Mouse (Mus musculus) left cerebral cortex, adult 8-10 months (tissue): ENCODE data around the gene Dnajc6. TPM values are rescaled to one million over a fixed set of nuclear protein-coding genes. Genes with fewer than 3 reads are reported as not detected.
A peak's percentile ranks its signal among the peaks of the same experiment; 100 is the strongest.

ENCODE experiments used
- DNase-seq, 2 experiments: peaks; one replicate each; pipeline ENCODE4 v3.0.0; 2022; ENCODE audit warnings: low spot score in 2 of 2
- total RNA-seq, 4 experiments: library from RNA; stranded (reverse); gene quantifications; 2 replicates each; pipeline ENCODE4 v1.2.4; 2022

Gene Dnajc6
- 100 to 1,000 TPM; 274 to 346 (median 317) TPM for total RNA-seq

DNA sequence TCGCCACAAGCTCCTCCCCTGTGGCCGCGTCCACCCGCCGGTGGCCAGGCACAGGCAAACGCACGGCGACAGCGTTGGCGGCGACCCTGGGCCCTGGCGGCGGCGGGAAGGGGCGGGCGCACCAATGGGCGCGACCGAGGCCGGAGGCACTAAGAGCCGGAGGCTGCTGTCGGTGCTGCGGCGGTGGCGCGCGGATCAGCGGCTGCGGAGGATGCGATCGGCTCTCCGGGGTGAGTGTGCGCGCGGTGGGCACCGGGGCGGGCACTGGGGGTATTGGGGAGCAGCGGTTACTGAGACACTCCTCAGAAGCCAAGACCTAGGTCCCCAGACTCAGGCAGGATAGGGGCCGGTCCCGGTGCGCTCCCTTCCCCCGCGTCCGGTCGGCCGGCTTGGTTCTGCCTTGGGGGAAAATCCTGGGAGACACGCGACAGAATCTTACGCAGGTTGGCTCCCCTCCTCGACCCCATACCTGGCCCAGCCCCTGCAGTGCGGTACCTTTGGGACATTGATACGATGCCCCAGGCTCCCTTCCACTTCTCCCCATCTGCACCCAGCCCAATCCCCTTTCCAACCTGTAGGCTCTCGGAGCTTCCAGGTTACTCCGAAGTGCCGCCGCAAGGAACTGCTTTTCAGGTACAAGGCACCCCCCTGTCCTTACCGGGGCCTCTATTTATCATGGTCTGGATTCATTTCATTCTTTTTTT, at the start of gene Dnajc6:
TSS of gene Dnajc6 (plus strand) at position 115 of the 704 bp plus-strand sequence.
- DNase-seq: peak in 1 of 2 experiments; percentile 26

DNA sequence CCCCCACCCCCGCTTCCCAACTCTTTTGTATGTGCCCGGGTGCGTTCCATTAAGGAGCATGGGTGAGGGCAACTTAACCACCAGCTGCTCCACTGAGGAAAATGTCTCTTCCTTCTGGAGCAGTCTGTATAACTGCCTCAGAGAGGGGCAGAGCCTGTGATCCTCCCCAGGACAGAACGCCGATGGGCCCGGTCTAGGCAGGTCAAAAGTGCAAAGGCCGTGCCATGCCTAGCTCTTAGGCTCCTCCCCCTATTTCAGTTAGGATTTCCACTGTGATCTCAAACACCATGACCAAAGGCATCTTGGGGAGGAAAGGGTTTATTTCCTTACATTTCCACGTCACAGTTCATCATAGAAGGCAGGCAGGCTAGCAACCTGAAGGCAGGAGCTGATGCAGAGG, 47.7 kb upstream of the Dnajc6 start:
- DNase-seq: no peak

DNA sequence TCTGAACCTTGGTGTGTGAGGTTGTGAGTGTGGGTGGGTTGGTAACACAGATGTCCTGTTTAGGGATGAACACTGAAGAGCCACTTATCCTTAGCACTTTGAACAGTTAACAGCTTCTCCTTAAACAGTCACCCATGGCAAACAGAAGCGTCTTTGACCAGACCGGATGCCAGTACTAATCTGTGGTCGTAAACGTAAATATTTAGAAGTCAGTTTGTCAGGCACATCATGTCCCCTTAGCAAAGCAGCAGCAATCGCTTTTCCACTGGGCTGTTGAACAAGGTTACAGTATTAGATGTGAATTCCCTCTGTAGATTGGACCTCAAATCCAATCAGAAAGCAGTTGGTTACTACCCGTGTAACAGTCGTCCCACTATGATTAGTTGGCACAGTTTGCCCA, 47.1 kb upstream of the Dnajc6 start:
- no peak for DNase-seq

DNA sequence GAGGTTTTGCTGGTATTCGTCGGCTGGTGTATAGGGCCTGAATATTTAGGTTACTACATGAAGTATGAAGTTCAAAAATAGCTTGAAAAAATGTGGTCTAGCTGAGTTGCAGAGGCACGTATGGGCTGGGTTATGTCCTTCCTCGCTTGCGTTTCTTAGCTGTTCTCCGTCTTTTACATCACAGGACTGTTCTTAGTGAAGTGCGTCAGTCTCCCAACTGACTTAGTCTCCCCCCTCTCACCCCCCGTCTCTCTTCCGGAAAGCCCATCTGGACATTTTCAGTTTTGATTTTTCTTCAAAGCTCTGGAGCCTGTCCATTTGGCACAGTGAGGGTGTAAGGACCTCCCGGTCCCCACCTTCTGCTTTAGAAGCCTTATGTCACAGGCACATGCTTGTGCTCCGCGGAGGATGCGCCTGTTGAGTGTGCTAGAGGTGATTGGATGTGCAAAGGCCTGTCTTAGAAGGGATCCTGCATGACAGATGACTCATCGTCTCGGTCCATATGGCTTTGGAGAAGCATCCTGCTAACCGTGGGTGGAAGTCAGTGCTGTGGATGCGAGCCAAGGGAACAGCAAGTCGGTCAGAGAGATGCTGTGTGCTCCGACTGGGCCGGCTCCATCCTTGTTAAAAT, 46.2 kb upstream of the Dnajc6 start:
- DNase-seq: peak; percentile 37 to 95

DNA sequence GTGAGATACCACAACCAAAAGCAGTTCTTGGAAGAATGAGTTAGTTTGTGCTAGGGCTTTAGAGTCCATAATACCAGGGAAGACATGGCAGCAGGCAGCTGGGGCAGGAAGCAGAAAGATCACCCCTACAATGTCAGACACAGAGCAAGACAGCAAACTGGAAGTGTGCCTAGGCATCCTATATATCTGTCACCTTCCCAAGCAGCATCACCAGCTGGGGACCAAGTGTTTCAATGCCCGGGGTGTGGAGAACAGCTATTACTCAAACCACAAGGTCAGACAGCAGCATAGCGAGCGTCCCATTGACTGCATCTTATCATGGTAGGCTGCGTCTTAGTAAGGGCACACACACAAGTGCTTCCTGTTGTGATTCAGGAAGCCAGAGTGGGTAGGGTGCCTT, 45.4 kb upstream of the Dnajc6 start:
- no peak for DNase-seq

DNA sequence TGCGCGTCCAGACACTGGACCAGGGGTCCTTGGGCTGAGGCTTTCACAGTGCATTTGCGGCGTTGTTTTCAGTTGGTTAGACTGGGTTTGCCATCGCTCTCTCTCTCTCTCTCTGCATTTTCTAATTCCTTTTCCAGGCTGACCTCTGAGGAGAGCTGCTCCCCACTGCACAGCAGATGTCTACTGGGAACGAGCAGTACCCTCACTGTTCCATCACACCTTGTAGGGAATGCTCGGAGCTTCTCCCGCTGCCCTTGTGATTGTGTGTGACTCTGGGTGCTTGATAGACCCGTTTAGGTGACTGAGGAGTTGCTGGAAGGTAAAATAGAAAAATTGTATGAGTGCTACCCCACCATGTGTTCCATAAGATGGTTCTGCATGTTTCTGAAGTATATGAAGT, 43.6 kb upstream of the Dnajc6 start:
- no peak for DNase-seq

DNA sequence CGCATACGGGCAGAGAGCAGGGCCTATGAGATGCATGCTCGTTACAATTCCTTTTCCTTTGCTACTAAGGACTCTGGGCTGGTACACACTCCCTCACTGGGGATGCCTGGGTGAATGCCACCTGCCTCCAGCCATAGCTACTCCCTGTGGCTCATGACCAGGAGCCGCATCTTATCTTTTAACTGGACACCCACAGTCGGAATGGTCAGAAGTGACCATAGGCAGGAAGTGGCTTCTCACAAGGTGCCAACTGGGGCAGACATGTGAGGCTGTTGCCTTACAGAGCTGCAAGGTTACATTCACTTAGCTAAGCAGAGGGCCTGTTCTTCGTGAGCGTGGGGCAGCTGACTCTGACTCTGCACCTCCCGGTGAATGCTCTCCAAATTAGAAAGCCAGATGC, 39.3 kb upstream of the Dnajc6 start:
- DNase-seq: no peak

DNA sequence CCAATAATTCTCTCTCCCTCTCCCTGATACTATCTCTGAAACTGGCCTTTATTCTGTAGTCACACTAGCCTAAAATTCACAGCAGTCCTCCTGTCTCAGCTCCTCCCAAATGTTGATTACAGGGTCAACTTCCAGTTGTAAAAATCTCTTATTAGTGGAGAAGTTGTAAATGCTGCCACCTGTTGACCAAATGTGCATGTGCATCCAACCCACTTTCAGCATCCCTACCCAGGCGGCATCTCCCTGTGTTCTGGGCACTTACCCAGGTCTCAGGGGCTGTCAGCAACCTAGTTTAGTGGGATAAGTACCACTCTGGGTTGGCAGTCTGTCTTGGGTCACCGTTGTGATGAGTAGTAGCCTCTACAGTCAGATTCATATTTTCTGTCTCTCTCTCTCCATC, 38.1 kb upstream of the Dnajc6 start:
- DNase-seq: peak in 1 of 2 experiments; percentile 30

DNA sequence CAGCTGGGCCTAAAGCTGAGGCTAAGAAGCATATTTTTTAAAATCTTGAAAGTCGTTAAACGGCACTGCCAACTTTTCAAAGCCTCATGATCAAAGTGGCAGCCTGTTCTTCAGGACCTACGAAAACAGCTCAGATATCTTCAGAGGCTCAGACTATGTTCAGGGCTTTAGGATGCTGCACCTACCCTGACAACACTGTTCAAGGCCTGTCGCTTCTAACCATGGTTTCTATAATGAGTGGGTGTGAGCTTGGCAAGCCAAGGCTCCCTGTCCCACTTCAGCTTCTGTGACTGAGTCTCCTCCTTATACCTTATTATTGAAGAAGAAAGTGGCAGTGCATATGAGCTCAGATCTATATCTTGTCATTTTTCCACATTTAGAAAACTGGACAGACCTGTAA, 37.1 kb upstream of the Dnajc6 start:
- DNase-seq: no peak

DNA sequence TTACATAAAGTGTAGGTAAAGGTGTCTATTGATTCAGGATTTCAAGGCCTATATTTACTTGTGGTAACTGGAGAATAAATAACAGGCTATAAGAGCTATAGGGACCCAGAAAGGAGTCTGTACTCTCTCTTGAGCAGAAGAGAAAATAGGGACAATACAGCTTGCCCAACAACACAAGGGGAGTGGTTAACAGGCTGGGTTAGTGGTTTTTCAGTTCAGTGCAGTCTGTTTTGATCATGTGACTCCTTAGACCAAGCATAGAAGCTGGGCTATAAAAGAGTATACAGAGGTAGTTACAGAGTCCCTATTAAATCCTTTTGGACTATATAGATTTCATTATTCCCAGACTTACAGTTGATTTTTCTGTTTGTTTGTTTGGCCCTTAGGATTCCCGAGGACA, 36.3 kb upstream of the Dnajc6 start:
- no peak for DNase-seq

DNA sequence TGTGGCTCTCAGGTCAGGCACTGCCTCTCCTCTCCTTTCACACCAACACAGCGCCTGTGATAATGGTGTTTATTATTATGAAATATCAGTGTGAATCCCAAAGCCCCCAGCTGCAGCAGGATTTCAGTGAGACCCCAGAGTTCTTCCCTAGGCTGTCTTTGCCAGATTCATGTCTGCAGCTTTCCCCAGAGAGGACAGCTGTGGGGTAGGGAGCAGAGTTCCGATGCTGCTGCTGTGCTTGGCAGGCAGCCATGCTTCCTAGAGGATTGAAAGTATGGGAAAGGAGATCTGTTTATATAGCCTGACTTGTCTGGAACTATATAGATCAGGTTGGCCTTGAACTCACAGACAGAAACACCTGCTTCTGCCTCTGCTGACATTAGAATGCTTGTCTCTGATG, 34.4 kb upstream of the Dnajc6 start:
- DNase-seq: no peak

DNA sequence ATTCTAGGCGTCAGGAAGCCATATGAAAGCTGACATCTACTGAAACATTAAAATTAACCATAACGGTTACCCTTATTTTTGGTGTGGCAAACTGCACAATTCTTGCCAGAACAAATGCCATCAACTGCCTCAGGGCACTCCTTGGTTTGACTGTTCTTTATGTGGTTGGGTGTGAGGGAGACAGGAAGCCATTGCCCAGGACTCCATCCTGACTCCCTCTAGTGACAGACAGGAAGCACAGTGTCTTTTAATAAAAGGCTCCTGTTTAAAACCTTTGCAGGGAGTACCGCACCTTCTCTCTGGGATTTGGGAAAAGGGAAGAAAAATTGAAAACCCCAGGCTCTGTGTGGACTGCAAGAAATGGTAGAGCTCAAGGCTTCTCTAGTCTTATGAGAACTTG, 30.2 kb upstream of the Dnajc6 start:
- DNase-seq: no peak

DNA sequence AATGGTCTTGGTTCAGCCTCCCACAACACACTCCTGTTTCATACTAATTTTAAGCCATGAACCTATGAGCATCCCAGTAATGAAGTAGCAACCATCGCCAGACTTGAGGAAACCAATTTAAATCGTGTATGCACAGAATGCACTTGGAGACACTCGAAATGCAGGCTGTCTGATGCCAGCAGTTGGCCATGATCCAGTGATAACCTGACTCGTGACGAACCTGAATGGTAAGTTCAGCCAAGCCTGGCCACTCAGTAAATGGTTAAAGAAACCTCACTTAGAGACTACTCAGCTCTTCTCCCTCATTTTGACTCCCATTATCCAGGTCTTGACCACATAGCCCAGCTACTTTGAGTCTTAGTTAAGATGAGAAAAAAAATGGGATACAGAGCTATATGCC, 27.2 kb upstream of the Dnajc6 start:
- DNase-seq: no peak

DNA sequence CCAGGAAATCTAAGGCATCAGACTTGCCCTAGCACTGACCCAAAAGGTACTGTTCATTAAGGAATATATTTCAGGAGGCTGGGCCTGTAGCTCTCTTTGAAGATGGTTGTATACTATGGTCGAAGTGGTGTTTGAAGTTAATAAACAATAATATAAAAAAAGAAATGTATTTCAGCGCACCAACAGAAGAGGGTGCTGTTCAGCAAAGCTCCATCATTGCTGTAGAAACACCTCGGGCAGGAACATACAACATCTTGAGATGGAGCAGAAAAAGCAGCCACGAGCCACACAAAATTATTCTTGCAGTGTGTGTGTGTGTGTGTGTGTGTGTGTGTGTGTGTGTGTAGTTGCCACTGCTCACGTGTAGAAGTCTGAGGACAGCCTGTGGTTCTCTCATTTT, 25.9 kb upstream of the Dnajc6 start:
- DNase-seq: no peak

DNA sequence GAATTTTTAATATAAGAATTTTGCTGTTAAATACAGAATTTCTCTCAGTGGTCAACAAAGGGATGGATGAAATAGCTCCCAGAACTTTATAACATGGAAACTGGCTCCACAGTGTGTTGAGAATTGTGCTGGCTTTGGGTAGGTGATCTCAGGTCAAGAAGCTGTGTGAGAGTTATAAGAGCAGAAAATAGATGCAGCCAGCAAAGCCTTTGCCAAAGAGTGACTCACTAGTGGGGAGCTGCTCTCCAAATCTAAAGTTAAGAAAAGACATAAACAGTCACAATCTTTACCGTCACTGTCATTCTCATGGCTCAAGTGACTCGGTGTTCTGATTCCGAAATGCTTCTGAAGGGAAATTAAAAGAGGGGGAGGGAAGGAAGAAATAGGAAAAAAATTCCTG, 23.7 kb upstream of the Dnajc6 start:
- DNase-seq: no peak

DNA sequence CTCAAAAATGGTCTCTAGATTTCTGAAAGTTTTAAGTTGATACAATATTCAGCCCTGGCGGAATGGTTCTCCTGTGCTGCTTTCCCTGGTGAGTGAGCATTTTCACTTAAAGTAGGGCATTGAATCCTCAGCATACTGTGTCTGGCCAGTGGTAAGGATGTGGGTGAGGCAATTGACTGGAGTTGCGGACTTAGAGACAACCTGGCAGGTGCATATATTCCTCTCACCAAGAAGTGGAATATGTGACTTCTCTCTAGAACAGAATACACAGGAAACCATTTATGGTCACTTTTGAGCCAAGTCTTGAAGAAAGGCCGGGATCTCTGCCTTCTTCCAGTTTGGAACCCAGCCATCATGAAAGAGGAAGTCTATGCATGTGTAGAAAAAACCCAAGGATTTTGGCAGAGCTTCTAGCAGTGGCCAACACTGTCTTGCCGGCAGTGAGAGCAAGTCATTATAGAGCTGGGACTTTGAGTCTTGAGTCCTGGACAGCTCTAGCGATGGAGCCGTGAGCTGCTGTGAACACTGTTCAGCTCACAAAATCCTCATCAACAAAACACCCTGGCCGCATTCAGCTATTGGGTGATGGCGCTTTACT, 6.0 kb upstream of the Dnajc6 start:
- DNase-seq: no peak

DNA sequence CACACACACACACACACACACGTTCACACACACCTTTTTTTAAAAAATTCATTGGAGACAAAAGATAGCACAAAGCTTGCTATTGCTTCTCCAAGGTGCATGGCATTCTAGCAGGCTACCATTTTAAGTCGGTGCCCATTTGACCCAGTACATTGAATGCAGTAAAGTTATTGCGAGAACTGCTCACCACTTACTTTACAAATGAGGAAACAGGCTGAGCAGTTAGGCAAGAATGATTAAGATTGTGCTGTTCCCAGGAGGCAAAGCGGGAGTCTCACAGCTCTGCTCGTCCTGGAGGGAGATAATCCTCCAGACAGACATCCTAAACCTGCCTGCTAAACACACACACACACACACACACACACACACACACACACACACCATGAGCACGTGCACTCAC, 4.7 kb upstream of the Dnajc6 start:
- DNase-seq: no peak

DNA sequence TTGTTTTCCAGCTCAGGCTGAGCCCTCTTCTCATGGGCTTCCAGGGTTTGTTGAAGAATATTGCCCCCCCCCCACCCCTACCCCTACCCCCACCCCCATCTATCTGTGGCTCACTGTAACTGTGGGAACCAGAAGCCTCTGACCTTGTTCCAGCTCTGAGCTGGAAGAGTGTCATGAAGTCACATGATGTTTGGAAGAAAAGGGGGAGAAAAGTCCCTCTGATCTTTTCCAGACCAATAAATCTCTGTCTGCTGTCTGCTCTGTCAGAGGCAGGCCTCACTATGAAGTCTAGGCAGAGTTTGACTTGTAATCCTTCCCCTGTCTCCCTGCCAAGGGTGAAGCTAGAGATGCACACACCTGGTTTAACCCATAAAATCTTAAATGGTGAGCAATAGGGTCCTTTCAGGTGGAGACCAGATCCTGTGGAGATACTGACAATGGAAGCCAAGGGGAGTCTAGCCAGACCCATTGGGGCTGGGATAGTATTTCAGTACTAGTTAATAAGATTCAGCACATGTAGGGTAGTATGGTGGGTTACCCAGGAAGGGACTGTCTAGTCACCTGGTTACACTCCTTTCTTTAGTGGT, 2.7 kb upstream of the Dnajc6 start:
- no peak for DNase-seq

DNA sequence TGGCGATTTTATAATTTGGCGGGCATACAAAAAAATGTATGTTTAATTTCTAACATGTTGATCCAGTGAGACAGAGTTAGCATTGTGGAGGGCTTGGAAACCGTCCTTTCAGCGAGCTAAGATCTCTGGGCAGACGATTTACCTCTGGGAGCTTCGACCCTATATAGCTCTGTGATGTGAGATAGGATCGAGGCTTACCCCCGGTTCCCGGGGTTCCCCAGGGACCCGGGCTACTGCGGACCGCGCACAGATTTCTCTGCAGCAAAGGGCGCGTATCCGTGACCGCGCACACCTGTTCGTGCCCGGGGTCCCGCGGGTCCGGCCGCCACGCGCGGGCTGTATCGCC, 287 bp upstream of the Dnajc6 start:
- DNase-seq: no peak

DNA sequence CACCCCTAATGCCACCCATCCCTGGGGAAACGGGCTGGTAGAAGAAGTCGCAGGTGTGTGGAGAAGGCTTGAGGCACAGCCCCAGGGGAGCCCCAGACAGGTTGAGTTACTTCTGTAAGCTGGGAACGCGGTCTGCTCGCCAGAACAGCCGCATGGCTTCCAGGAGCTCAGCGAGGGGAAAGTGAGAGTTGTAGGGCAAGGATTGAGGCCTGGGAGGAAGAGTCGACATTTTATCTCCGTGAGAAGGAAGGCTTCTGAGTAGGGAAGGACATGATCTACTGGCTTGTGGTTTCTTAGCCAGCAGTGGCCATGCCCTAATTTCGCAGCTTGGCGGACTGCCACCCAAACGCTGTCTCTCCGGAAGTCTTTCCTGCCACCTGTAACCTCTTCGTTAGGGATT, 888 bp downstream of the Dnajc6 start:
- DNase-seq: no peak

DNA sequence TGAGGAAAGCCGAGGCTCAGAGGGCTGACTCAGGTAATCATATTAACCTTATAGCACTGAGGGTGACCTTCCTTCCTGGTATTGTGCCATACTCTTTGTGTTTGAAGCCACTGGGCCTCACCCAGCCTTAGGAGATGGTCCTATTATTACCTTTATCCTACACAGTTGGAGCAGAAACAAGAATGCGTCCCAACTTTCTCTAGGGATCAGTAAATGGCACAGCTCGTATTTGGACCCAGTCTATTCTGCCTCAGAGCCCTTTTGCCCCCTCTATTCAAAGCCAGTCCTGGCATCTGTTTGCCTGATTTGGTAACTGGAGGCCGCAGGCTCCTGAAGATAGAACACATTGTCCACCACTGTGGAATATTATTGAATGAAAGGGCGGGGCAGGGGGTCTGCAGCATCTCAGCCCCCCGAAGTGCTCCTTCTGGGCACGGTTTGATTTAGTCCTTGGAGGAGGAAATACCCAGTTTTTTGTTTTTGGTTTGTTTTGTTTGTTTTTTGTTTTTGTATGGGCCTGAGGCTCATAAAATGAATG, 8.1 kb downstream of the Dnajc6 start:
- no peak for DNase-seq

DNA sequence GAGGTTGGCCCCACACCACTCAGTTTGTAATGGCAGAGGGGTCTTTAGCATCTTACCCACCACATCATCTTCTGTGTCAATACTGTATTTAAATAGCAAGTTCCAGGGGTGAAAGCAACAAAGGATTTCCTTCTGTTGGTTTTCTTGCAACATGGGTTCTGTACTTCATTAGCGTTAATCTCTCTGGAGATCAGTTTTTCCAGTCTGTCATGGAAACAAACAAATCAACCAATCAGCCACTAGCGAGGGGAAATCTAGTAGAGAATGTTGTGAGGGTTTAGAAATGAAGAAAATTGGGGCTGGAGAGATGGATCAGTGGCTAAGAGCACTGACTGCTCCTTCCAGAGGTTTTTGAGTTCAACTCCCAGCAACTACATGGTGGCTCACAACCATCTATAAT, 9.5 kb downstream of the Dnajc6 start:
- no peak for DNase-seq

DNA sequence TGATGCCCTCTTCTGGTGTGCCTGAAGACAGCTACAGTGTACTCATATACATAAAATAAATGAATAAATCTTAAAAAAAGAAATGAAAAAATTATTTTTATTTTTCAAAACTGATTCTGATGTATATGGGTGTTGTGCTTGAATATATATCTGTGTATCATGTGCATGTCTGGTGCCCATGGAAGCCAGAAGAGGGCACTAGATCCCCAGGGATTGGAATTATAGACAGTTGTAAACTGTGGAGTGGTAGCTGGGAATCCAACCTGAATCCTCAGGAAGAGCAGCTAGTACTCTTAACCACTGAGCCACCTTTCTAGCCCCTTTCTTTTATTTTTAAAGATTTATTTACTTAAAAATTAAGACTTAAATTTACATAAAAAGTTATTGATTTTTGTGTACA, 9.9 kb downstream of the Dnajc6 start:
- DNase-seq: no peak
